Mouse (Mus musculus) urinary bladder, postnatal 25 days (tissue): ENCODE measurements around the gene Srsf1.

ENCODE experiments used
- DNase-seq: peaks from one replicate; pipeline ENCODE4 v3.0.0; 2022; ENCODE audit warnings: low spot score

Srsf1 gene

GRCm38 (mm10) chr11:88046944-88047794, at the start of gene Srsf1:
Gene Srsf1 (plus strand): TSS chr11:88047373.
- DNase-seq, result peak; percentile 97

- no peak for DNase-seq
These were observed 47.4 kb upstream of the Srsf1 start for GRCm38 (mm10) chr11:87999751-88000150.

GRCm38 (mm10) chr11:88002738-88003137, 44.4 kb upstream of the Srsf1 start:
- DNase-seq, result peak; percentile 22

GRCm38 (mm10) chr11:88004123-88004522, 43.0 kb upstream of the Srsf1 start:
- DNase-seq, result no peak

GRCm38 (mm10) chr11:88008641-88009040, 38.5 kb upstream of the Srsf1 start:
- DNase-seq, result no peak

- DNase-seq, result no peak
These were observed 37.5 kb upstream of the Srsf1 start for GRCm38 (mm10) chr11:88009542-88010190.

GRCm38 (mm10) chr11:88011208-88011913, 35.8 kb upstream of the Srsf1 start:
- no peak for DNase-seq

GRCm38 (mm10) chr11:88011914-88012419, 35.2 kb upstream of the Srsf1 start:
- DNase-seq, result no peak

GRCm38 (mm10) chr11:88012621-88013244, 34.4 kb upstream of the Srsf1 start:
- no peak for DNase-seq

- no peak for DNase-seq
These were observed 33.5 kb upstream of the Srsf1 start for GRCm38 (mm10) chr11:88013632-88014031.

GRCm38 (mm10) chr11:88015161-88015560, 32.0 kb upstream of the Srsf1 start:
- DNase-seq, result no peak

GRCm38 (mm10) chr11:88015795-88016194, 31.4 kb upstream of the Srsf1 start:
- no peak for DNase-seq

GRCm38 (mm10) chr11:88023933-88024332, 23.2 kb upstream of the Srsf1 start:
- no peak for DNase-seq

- DNase-seq, result no peak
These were observed 19.7 kb upstream of the Srsf1 start for GRCm38 (mm10) chr11:88027391-88028035.

GRCm38 (mm10) chr11:88028193-88028684, 18.9 kb upstream of the Srsf1 start:
- no peak for DNase-seq

- DNase-seq, result no peak
These were observed 17.0 kb upstream of the Srsf1 start for GRCm38 (mm10) chr11:88030219-88030618.

GRCm38 (mm10) chr11:88030836-88031235, 16.3 kb upstream of the Srsf1 start:
- no peak for DNase-seq

GRCm38 (mm10) chr11:88031753-88032152, 15.4 kb upstream of the Srsf1 start:
- no peak for DNase-seq

- no peak for DNase-seq
These were observed 11.2 kb upstream of the Srsf1 start for GRCm38 (mm10) chr11:88035970-88036369.

GRCm38 (mm10) chr11:88036761-88037251, 10.4 kb upstream of the Srsf1 start:
- no peak for DNase-seq

GRCm38 (mm10) chr11:88037386-88037785, 9.8 kb upstream of the Srsf1 start:
- no peak for DNase-seq
